Mouse (Mus musculus) fat pad, adult 2 months (tissue): Measurements from ENCODE around the gene 1700025C18Rik.

ENCODE experiments used
- DNase-seq: peaks from one replicate; pipeline ENCODE4 v3.0.0-alpha.2; 2011; ENCODE audit warnings: low read depth, low spot score; ENCODE audit errors: extremely low read depth

1700025C18Rik gene

GRCm38 (mm10) chr2:165078605-165079004 lies 11.9 kb downstream of the 1700025C18Rik start:
- DNase-seq = no peak

DNA sequence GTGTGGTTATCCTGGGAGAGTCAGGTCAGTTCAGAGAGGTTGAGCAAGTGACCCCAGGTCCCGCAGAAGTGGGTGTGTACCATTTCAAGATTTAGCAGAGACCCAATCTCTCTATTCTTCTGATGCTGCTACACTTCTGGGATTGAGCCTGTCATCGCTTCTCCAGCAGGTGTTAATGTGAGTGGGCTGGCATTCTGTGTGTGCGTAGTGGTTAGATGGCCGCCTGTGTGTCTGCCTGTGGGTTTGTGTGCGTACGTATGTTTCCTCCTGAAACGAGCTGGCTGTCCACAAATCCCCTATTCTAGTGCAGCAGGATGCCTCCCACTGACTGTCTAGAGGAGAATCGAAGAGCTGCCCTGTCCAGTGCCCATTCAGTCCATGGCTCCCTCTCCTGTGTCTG lies 12.5 kb downstream of the 1700025C18Rik start:
- no peak for DNase-seq

DNA sequence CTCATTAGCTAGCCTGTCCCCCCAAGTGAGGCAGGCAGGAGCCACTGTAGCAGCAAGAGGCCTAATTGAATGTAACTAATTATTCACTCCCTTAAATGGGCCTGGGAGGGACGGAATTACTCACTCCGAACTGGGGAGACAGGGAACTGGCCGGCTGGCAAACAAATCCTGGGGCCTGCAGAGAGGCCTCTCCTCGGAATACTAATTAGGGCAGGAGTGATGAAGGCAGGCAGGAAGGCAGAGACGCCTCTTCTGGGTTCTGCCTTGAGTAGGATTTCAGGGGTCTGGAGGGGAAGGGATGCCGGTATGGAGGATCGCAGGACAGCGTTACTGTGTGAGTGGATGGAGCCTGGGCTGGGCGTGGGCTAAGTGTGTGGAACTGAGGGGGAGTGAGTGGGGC lies 13.5 kb downstream of the 1700025C18Rik start:
- no peak for DNase-seq

DNA sequence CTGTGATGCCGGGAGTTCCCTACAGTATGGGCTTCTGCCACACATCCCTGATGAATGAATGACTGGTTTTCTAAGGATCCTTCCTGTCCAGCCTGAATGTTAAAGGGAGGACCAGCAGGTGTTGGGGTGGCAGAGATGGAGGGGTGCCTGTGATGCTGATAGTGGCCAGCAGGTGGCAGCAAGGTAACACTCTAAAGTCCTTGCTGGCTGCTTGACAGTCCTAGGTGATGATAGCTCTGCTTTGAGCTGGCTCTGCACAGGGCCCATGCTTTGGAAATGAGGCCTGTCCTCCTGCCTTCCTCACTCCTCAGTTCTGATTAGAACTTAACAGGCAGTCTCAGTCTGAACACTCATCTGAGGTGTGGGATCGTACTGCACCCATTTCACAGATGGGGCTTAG lies 15.6 kb downstream of the 1700025C18Rik start:
- DNase-seq = no peak

GRCm38 (mm10) chr2:165074081-165074884 lies 16.3 kb downstream of the 1700025C18Rik start:
- no peak for DNase-seq

- no peak for DNase-seq
Measured at GRCm38 (mm10) chr2:165073381-165073781, 17.2 kb downstream of the 1700025C18Rik start.

DNA sequence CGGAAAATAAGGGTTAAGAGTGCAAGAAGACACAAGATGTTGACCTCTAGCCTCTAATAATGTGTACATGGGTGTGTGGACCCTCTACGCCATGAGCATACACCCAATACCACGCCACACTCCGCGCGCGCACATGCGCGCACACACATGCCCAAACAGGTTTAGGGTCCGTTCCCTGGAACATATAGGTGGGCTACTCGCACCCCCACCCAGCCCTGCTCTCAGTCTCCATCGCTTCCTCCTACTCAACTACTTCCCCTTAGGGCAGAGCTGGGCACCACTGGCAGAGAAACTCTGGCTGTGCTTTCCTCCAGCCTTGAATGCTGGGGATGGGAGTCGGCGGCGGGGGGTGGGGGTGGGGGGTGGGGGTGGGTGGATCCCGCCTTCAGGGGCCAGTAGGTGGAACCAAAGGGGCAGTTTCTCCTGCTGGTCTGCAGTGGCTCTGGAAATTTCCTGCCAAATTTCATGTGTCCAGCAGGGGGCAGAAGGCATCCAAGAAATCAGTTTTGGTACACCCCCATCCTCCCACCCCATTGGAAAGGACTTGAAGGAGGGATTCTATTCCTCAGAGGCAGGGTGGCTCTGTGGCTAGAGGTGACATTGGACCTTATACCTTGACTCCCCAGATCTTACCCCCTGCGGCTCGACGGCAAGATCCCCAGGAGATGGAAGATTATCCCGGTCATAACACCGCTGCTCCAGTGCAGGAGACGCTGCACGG lies 20.3 kb downstream of the 1700025C18Rik start:
- DNase-seq = no peak

DNA sequence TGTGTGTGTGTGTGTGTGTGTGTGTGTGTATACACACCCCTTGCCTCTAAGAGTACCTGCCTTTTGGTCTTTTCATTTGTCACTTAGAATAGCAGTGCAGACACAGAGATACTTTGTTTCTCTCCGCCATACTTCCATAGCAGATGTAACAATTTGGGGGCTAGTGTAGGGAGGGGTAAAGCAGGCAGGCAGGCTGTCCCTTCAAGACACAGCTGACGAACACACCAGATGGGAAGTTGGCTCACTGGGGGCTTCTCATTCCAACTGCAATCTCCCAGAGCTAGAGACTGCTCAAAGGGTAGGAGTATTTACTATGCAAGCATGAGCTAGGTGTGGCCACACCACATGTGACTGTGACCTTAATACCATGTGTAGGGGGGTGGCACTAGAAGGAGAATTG lies 21.7 kb downstream of the 1700025C18Rik start:
- DNase-seq = no peak

DNA sequence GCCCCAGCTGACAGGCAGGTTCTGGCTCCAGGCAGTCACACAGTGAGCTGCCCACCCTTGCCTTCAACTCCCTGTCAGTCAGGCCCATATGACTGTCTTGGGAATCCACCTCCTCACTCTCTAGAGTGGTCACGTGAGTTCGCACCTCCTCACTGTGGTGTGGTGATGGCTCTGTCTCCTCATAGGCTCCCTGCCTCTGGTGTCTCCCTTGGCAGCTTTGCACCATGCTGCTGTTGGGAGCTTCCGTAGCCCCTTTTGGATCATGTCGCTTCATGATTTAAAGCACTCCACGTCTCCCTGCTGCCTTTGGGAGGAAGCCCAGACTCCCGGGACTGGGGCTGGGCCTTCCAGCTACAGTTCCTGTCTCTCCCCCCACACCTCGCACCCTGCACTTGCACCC lies 26.1 kb downstream of the 1700025C18Rik start:
- DNase-seq = no peak

GRCm38 (mm10) chr2:165061638-165062433 lies 28.7 kb downstream of the 1700025C18Rik start:
- no peak for DNase-seq

DNA sequence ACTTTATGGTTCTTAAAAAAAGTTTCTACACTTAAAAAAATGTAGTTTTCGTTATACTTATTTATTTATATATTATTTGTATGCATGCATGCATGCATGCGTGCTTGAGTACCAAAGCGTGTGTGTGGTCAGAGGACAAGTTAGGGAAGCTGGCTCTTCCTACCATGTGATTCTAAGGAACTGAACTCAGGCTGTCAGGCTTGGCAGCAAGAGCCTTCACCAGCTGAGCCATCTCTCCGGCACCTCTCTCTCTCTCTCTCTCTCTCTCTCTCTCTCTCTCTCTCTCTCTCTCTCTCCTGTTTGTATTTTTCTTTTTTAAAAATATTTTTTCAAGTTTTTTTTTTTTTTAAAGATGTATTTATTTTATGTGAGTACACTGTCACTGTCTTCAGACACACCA lies 30.6 kb downstream of the 1700025C18Rik start:
- DNase-seq = no peak

- no peak for DNase-seq
Measured at GRCm38 (mm10) chr2:165056377-165057085, 34.0 kb downstream of the 1700025C18Rik start.

DNA sequence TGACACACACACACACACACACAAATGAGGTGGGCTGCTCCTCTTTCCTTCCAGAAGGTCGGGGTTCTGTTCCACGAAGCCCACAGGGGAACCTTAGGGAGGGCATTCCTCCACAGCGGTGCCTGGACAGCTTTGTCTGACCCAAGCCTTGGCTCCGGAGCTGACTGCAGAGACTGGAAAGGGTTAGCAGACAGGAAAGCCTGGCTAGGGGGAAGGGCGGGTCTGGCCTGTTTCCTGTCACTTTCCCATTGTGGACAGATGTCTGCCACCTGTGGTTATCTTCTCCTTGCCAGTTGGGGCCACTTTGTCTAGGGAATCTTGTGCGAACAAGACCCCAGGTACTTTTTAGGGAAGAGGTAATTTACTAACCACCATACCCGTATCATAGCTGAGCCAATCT lies 34.6 kb downstream of the 1700025C18Rik start:
- DNase-seq = no peak

DNA sequence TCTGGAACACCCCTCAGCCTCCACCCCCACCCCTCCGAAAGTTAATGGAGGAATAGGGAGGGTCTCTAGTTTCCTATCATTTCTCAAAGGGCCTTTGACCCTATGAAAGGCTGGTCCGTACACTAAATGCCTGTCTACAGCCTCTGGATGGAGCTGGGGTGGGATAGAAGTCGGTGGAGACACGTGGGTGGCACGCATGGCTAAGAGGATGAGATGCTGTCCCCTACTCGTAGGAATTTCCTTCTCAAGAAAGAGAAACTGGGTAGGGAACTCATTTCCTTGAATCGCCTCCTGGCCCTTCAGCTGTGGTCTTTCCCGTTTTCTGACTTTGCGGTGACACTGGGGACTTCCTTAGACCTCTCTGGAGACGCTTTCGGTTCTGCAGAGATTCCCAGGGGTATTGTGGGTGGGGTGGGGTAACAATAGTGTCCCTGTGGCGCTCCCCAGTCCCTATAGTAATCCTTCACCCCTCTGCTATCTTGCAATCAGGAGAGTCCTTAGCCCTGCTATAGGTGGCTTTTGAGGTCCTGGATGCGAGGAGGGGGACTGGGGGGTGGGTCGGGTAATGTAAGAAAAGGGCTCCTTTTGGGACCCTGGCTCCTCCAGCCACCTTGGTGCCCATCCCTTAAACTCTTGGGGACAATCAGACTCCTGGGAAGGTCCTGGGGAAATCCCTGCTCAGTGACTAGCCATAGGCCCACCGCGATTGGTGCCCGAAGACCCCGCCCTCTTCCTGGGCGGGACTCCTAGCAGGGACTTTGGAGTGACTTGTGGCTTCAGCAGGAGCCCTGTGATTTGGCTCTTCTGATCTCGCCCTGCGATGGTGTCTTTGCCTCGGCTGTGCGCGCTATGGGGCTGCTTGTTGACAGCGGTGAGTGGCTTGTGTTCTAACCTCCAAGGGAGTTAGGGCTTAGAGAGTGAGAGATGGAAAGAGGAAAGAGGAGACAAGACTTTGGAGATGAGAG lies 35.4 kb downstream of the 1700025C18Rik start, which contains the start of gene Cd40:
Cd40 (plus strand) TSS at position 740 of the 965 bp plus-strand sequence.
- DNase-seq = no peak

- no peak for DNase-seq
Measured at GRCm38 (mm10) chr2:165051566-165051965, 39.0 kb downstream of the 1700025C18Rik start.

GRCm38 (mm10) chr2:165050826-165051548 lies 39.6 kb downstream of the 1700025C18Rik start:
- no peak for DNase-seq

GRCm38 (mm10) chr2:165049044-165049443 lies 41.5 kb downstream of the 1700025C18Rik start:
- no peak for DNase-seq

DNA sequence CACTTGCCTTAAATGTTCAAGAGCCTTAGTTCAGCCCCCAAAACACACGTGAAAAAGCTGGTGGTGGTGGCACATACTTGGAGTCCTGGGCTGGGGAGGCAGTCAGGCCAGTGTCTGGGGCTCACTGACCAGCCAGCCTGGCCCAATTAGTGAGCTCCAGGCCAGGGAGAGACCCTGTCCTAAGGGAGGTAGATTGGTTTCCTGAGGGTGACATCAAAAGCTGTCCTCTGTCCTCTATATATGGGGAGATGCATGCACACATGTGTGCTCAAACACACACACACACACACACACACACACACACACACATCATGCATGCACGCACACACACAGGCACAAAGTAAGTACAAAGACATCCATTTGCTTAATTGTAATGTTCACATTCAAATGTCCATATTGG lies 46.8 kb downstream of the 1700025C18Rik start:
- no peak for DNase-seq

DNA sequence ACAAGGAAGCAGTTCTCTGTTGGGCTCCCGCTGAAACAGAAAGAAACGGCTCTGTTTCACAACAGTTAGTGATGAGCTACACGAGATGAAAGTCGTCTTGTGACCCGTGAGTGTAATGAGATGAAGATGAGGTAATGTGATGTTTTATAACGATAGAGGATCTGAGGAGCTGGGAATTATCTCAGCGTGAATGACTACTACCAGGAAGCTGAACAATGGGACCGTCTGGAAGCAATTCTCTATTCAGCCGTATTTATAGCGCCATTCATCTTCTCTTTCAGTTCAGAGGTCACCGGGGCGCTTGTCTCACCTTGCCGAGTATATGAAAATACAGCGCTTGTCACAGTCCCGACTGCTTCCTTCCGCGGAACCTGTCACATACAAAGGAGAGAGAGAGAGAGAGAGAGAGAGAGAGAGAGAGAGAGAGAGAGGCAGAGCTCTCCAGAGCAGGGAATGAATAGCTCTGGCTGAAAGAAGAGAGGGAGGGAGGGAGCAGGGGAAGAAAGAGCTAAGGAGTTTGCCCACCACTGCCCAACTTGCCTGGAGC lies 47.4 kb downstream of the 1700025C18Rik start:
- DNase-seq = no peak
